Mouse (Mus musculus): ENCODE measurements around the gene Krt9.

Krt9 gene

DNA sequence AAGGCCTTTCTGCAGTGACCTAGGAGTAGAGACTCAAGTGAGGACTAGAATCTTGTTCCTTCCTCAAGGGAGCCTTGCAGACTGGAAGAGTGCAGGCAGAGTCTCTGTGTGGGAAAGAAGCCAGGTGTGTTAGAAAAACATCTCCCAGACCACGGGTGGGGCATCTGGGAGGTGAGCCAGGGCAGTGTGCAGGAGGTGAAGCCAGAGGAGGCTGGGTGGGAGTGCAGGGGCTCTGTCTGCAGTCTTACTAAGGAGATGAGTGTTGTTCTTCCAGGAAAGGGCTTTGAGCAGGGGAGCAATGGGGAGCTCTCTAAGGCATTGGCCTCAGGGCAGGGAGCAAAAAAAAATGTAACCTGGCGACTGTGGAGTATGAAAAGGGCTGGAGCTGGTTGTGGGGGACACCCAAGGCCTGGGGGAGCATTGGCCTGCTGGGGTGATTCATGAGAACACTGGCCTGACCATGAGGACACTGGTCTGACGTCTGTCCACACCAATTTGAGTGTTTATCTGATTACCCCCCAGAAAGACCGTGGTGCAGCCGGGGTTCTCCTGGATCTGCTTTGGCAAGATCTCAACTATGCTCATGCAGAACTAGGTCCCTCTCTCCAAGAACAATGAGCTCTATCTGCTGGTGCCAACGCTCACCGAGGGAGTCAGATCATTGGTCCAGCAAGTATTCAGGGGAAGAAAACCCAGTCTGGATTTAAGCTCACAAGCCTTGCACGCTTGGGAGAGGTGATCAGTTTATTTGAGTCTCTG, 37.4 kb downstream of the Krt9 start:
- in situ Hi-C loops (cut with MboI, MseI) = no loop called here

DNA sequence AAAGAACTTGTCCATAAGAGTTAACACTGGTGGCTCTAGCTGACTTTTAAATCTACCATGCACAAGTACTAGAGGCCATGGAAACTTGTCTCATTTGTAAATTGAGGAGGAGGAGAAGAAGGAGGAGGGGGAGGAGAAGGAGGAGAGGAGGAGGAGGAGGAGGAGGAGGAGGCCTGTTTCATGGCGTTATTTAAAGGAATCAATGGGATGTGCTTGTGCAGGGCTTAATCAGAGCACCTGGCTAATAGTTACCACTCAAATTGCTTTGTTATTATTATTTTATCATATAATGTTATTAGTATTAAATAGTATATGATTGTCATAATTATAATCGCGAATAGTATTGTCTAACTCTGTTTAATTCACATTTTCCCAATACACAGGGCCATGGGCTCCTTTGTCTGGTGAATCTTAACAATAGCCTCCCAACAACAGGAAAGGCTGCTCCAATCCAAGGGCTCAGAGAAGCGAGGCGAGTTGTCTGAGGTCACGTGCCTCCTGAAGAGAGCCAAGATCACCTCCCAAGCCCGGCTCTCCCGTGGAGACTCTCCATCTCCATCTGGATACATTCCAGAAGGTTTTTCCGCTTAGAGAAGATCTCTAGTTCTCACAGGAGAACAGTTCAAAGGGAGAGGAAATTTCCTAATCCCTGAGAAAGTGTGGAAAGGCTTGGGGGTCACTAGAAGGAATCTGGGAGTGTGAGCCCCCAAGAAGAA, 44.3 kb downstream of the Krt9 start, which contains the start of gene Krt19:
Gene Krt19 (minus strand): TSS at position 51 of the 716 bp plus-strand sequence.
- in situ Hi-C loops (cut with MboI, MseI) = no loop called here

DNA sequence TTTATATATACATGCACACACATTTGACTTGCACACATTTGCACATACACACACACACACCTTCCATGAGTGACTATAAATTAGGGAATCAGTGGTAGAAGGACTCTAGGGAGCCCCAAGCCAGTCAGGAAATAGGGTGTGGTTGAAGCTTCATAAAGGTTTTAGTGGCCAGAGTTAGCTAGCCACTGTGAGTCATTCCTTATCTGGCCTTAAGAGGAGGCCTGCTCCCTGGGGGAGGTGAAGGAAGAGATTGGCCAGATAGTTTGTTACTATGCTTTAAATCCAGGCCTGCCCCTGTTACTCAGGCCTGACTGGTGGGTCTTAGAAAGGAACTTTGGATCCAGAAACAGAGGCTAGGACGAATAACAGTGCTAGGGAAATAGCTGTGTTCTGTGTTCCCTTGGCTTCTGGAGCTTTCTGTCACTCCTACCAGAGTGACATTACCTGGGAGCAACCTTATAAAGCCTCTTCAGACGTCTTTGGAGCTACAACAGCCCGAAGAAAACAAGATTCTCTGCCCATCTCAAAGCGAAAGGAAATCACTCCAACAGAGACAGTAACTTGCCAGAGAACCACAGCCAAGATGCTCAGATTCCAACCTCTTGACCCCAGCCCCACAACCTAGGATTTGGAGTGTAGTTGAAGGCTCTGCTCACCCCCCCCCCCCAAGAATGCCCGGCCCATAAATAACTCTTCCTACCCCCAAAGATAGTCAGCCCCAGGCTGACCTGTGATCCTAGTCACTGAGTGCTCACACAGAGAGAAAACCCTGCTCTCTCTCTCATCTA, 45.3 kb downstream of the Krt9 start:
- in situ Hi-C loops (cut with MboI, MseI) = no loop called here

DNA sequence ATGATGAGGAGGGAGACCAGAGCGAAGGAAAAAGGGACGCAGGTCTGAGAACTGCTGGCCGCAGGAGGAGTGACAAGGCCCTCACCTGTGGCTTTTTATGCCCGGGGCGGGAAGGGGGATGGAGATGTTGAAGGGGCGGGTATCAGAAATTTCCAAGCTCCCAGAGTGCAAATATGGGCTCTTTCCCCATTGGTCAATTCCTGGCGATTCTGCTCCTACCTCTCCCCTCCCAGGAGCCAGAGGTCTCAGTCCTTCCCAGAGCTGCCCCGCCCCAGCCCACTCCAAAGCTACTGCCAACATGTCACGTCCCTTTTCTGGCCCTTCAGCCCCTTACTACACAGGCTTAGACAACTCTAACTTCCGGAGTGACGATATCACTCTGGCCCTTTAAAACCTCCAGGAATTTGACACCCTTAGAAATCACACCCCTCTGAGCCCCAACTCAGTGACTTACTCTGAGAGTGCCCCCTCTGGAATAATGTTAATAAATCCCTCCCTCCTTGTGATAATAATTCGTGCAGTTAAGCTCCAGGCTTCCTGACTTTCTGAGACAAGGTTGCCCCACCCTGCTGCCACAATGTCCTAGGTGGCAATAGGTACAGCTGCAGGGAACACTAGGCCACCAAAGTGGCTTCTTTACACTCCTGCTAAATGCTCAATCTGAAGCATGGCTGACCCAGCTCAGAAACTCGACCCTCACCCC, 47.0 kb downstream of the Krt9 start:
- in situ Hi-C loops (cut with MboI, MseI) = no loop called here

DNA sequence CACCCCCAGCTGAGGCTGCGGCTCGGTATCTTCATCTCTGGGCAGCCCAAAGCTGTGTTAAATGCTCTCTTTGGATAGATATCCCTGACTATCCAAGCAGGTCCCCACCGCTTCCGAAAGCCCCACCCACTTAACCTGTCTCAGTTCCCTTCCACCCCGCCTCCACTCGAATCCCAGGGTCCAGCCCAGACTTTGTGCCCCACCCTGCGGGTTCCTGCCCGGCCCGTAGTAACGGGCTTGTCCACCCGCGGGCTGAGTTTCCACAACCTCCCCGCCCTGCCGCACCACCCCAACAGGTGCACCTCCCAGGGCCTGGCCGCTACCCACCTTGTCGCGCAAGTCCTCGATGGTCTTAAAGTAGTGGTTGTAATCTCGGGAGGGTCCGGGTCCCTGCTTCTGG, 47.9 kb downstream of the Krt9 start:
- in situ Hi-C loops (cut with MboI, MseI) = no loop called here

DNA sequence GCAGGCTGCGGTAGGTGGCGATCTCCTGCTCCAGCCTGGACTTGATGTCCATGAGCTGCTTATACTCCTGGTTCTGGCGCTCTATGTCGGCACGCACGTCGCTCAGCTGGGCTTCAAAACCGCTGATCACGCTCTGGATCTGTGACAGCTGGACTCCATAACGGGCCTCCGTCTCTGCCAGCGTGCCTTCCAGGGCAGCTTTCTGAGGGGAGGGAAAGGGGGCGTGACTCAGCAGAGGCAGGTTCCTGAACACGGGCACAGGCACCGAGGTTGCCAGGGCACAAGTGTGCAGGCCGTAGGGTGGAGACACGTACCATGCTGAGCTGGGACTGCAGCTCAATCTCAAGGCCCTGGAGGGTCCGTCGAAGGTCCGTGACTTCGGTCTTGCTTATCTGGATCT, 52.1 kb downstream of the Krt9 start:
- in situ Hi-C loops (cut with MboI, MseI) = no loop called here

DNA sequence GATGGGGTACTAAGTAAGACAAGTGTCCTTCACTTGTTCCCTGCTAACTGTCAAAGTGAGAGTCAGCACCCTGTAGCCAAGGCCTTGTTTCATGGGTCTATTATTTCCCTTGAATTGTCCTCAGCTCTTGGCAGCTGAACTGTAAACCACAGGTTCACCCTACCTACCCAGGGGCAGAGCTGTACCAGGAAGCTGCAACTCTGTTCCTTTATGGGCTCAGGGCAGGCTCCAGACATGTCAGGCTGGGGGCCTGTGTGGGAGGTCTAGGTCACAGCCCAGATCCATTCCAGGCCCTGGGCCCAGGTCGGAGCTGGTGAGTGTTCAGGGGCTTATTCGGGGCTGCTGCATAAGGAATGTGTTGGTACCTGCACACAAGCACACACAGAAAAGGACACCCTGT, 53.7 kb downstream of the Krt9 start:
- in situ Hi-C loops (cut with MboI, MseI) = no loop called here

DNA sequence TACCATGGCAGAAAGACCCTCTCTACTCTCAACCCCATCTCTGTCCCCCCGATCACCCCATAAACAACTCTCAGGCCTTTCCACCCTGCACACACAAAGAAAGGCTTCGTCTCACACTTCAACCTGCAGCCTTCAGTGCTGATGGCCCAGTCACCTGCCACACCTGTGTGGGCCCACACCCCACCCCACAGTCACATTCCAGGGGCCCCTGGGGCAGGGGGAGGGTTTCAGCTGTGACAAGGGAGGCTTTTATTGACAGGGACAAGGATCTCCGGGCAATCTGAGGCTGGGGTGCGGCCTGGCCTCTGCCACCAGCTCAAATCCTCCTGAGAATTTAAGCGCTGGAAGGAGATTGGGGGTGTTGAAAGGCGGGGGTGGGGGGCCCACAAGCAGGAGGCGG, 54.2 kb downstream of the Krt9 start:
- in situ Hi-C loops (cut with MboI, MseI) = no loop called here

DNA sequence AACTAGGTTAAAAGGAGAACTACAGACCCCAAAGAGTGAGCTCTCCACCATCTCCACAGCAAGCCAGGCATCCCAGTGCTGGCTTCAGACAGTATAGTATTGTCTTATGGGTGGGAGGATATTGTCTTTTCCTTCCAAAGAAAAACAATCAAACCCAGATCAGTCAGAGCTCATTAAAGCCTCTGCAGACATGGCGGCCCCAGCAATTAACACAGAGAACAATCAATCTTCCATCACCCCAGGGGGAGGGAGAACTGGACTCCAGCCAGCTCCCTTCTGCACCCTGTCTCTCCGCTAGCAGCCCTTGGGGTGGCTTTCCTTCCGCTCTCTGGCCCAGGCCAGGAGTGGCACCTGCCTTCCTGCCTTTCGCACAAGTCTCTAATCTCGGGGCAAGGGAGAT, 55.4 kb downstream of the Krt9 start:
- in situ Hi-C loops (cut with MboI, MseI) = no loop called here
